Mouse (Mus musculus): ENCODE measurements around the gene Babam2. TPM values are rescaled to one million over a fixed set of nuclear protein-coding genes. Genes with fewer than 3 reads are reported as not detected.
A peak's percentile ranks its signal among the peaks of the same experiment; 100 is the strongest.

The Babam2 gene
- polyA plus RNA-seq, 1 experiment, result 38.7 TPM

GRCm38 (mm10) chr5:31860831-31861624 is 163.5 kb downstream of the Babam2 start:
- no peak overlapping the region for H3K27ac ChIP-seq (ENCODE audit: insufficient read depth, low read depth, low read length)
- no peak for TF ChIP-seq CTCF (conservative IDR thresholded peaks at IDR 0.05; ENCODE audit: insufficient read depth, insufficient read length, low read depth, low read length)
- TF ChIP-seq POLR2A (IDR thresholded peaks at IDR 0.05; ENCODE audit: low read depth, low read length), result no peak
- no peaks in the 10 kb centered on the region for H3K27me3 ChIP-seq (replicated peaks; ENCODE audit: control insufficient read depth, insufficient read depth, low read length)
- DNase-seq, result no peak
- H3K4me3 ChIP-seq (ENCODE audit: insufficient read depth, low read depth, low read length), result no peak overlapping the region
- WGBS, result 91% methylated on average over 5 of the region's 5 CpGs
- no peaks in the 10 kb centered on the region for H3K36me3 ChIP-seq (ENCODE audit: control insufficient read depth, insufficient read depth, low read length)
- H3K4me1 ChIP-seq (ENCODE audit: control insufficient read depth, insufficient read depth, low read length), result 0 out of 2 replicates have a peak, but pooled peaks cover 4% of the 10 kb centered on the region

GRCm38 (mm10) chr5:31862753-31863468 is 165.4 kb downstream of the Babam2 start:
- H3K36me3 ChIP-seq (ENCODE audit: control insufficient read depth, insufficient read depth, low read length), result no peaks in the 10 kb centered on the region
- TF ChIP-seq CTCF (conservative IDR thresholded peaks at IDR 0.05; ENCODE audit: insufficient read depth, insufficient read length, low read depth, low read length), result no peak
- TF ChIP-seq POLR2A (IDR thresholded peaks at IDR 0.05; ENCODE audit: low read depth, low read length), result no peak
- DNase-seq, result no peak

GRCm38 (mm10) chr5:31864095-31864494 is 166.6 kb downstream of the Babam2 start:
- Histone ChIP-seq H3K4me3 (ENCODE audit: insufficient read depth, low read depth, low read length) (no peak overlapping the region), H3K27me3 (replicated peaks; ENCODE audit: control insufficient read depth, insufficient read depth, low read length) (no peaks in the 10 kb centered on the region), H3K4me1 (ENCODE audit: control insufficient read depth, insufficient read depth, low read length) (0 out of 2 replicates have a peak, but pooled peaks cover 4% of the 10 kb centered on the region), H3K27ac (ENCODE audit: insufficient read depth, low read depth, low read length) (no peak overlapping the region), H3K36me3 (ENCODE audit: control insufficient read depth, insufficient read depth, low read length) (no peaks in the 10 kb centered on the region)
- TF ChIP-seq CTCF (conservative IDR thresholded peaks at IDR 0.05; ENCODE audit: insufficient read depth, insufficient read length, low read depth, low read length) (no peak), POLR2A (IDR thresholded peaks at IDR 0.05; ENCODE audit: low read depth, low read length) (no peak)
- 50% methylated on average over 2 of the region's 2 CpGs for WGBS
- DNase-seq, result no peak

More at GRCm38 (mm10) chr5:31862753-31863468, 165.4 kb downstream of the Babam2 start:
- H3K27me3 ChIP-seq (replicated peaks; ENCODE audit: control insufficient read depth, insufficient read depth, low read length), result no peaks in the 10 kb centered on the region
- 0 out of 2 replicates have a peak, but pooled peaks cover 4% of the 10 kb centered on the region for H3K4me1 ChIP-seq (ENCODE audit: control insufficient read depth, insufficient read depth, low read length)
- 73% methylated on average over 1 of the region's 1 CpGs for WGBS
- no peak overlapping the region for H3K4me3 ChIP-seq (ENCODE audit: insufficient read depth, low read depth, low read length)
- no peak overlapping the region for H3K27ac ChIP-seq (ENCODE audit: insufficient read depth, low read depth, low read length)

GRCm38 (mm10) chr5:31866071-31866470 is 168.6 kb downstream of the Babam2 start:
- no peaks in the 10 kb centered on the region for H3K27me3 ChIP-seq (replicated peaks; ENCODE audit: control insufficient read depth, insufficient read depth, low read length)
- 0 out of 2 replicates have a peak, but pooled peaks cover 4% of the 10 kb centered on the region for H3K4me1 ChIP-seq (ENCODE audit: control insufficient read depth, insufficient read depth, low read length)
- H3K4me3 ChIP-seq (ENCODE audit: insufficient read depth, low read depth, low read length), result no peak overlapping the region
- H3K27ac ChIP-seq (ENCODE audit: insufficient read depth, low read depth, low read length), result no peak overlapping the region
- no peaks in the 10 kb centered on the region for H3K36me3 ChIP-seq (ENCODE audit: control insufficient read depth, insufficient read depth, low read length)
- DNase-seq, result no peak
- WGBS, result 81% methylated on average over 3 of the region's 3 CpGs
- TF ChIP-seq POLR2A (IDR thresholded peaks at IDR 0.05; ENCODE audit: low read depth, low read length) (no peak), CTCF (conservative IDR thresholded peaks at IDR 0.05; ENCODE audit: insufficient read depth, insufficient read length, low read depth, low read length) (no peak)

GRCm38 (mm10) chr5:31870856-31871520 is 173.5 kb downstream of the Babam2 start:
- 72% methylated on average over 8 of the region's 8 CpGs for WGBS
- H3K27me3 ChIP-seq (replicated peaks; ENCODE audit: control insufficient read depth, insufficient read depth, low read length), result no peaks in the 10 kb centered on the region
- no peaks in the 10 kb centered on the region for H3K36me3 ChIP-seq (ENCODE audit: control insufficient read depth, insufficient read depth, low read length)
- H3K27ac ChIP-seq (ENCODE audit: insufficient read depth, low read depth, low read length), result no peak overlapping the region
- H3K4me1 ChIP-seq (ENCODE audit: control insufficient read depth, insufficient read depth, low read length), result no peaks in the 10 kb centered on the region
- DNase-seq, result peak; percentile 17
- TF ChIP-seq CTCF (conservative IDR thresholded peaks at IDR 0.05; ENCODE audit: insufficient read depth, insufficient read length, low read depth, low read length) (no peak), POLR2A (IDR thresholded peaks at IDR 0.05; ENCODE audit: low read depth, low read length) (no peak)
- no peak overlapping the region for H3K4me3 ChIP-seq (ENCODE audit: insufficient read depth, low read depth, low read length)

GRCm38 (mm10) chr5:31873328-31873727 is 175.8 kb downstream of the Babam2 start:
- 67% methylated on average over 2 of the region's 2 CpGs for WGBS
- peak; percentile 53 for DNase-seq
- Histone ChIP-seq H3K27me3 (replicated peaks; ENCODE audit: control insufficient read depth, insufficient read depth, low read length) (no peaks in the 10 kb centered on the region), H3K4me3 (ENCODE audit: insufficient read depth, low read depth, low read length) (no peak overlapping the region), H3K36me3 (ENCODE audit: control insufficient read depth, insufficient read depth, low read length) (no peaks in the 10 kb centered on the region), H3K4me1 (ENCODE audit: control insufficient read depth, insufficient read depth, low read length) (peaks cover 4% of the 10 kb centered on the region; the same call in 1 of the 2 replicates), H3K27ac (ENCODE audit: insufficient read depth, low read depth, low read length) (no peak overlapping the region)
- TF ChIP-seq POLR2A (IDR thresholded peaks at IDR 0.05; ENCODE audit: low read depth, low read length) (no peak), CTCF (conservative IDR thresholded peaks at IDR 0.05; ENCODE audit: insufficient read depth, insufficient read length, low read depth, low read length) (no peak)

All from kidney, adult 2 months (tissue).